Mouse (Mus musculus): ENCODE results near the gene Art3. TPM values are rescaled to one million over a fixed set of nuclear protein-coding genes. Genes with fewer than 3 reads are reported as not detected.

The Art3 gene
- polyA plus RNA-seq, 1 experiment from 2014 or later: 13.1 TPM

DNA sequence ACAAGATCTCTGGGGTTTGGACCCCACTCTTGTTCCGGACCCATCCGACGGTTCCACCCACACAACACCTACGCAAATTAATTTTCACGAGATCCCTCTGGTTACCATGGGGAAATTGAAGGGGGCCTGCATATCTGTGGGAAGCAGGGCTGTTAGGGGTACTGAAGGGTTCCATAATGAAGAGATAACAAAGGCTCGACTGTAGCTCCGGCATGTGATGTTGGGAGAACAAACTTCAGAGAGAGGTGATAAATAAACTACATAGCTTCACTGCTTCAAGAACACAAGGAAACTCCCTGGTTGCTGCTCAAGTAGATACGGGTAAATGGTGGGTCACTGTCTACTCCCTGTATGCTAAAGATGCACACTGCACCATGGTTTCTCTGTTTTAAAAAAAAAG is 106.9 kb downstream of the Art3 start:
- Histone ChIP-seq H3K36me3 (peaks cover 19% of the 10 kb centered on the region), H3K27me3 (no peaks in the 10 kb centered on the region), H3K4me2 (no peak overlapping the region), H3K4me3 (no peak overlapping the region), H3K9me3 (no peaks in the 10 kb centered on the region), H3K27ac (replicated peaks) (no peak overlapping the region), H3K4me1 (replicated peaks) (peaks cover 13% of the 10 kb centered on the region), H3K9ac (no peak overlapping the region)
- 87% methylated on average over 8 of the region's 8 CpGs for WGBS
- no peak for ATAC-seq (ENCODE audit: low read depth)

DNA sequence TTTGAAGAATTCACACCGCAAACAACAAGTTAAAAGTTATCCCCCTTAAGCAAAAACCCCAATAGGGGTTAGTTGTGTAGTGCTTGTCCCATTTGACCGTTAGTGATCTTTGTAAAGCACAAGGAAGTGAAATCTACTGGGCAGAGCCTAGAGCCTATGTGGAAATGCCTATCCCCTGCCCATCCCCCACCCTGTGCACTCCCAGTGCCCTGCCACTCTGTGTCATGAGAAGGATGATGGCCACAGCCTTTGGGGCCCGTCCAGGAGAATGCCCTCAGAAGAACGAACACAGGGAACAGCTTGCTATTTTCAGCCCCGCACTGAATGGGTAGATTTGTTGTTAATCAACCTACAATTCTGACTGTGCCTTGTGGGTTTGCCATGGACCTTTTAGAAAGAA is 109.9 kb downstream of the Art3 start:
- WGBS: 67% methylated on average over 5 of the region's 5 CpGs
- Histone ChIP-seq H3K9ac (no peak overlapping the region), H3K4me1 (replicated peaks) (no peaks in the 10 kb centered on the region), H3K27ac (replicated peaks) (no peak overlapping the region), H3K4me2 (no peak overlapping the region), H3K36me3 (peaks cover 47% of the 10 kb centered on the region), H3K4me3 (no peak overlapping the region), H3K27me3 (no peaks in the 10 kb centered on the region), H3K9me3 (no peaks in the 10 kb centered on the region)
- ATAC-seq (ENCODE audit: low read depth): no peak

DNA sequence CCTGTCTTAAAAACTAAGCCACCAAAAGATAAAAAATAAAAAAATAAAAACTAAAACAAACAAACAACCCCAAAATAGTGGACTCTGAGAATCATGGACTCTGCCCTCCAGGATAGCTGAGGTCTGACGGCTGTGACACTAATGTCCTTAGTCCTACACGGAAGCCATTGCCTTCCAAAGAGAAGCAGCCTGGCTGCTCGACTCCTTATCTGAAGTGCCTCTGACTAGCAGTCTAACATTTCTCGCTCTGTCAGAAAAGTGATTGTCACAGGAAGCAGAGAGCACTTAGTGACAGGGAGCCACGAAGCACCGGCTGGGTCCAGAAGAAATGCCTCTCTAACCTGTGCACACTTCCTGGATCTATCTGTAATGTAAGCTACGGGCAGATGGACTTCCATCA is 111.3 kb downstream of the Art3 start:
- no peak overlapping the region for H3K4me2 ChIP-seq
- WGBS: 93% methylated on average over 7 of the region's 7 CpGs
- H3K27me3 ChIP-seq: no peaks in the 10 kb centered on the region
- H3K36me3 ChIP-seq: peaks cover 62% of the 10 kb centered on the region
- H3K9ac ChIP-seq: no peak overlapping the region
- H3K4me1 ChIP-seq (replicated peaks): no peaks in the 10 kb centered on the region
- no peak overlapping the region for H3K4me3 ChIP-seq
- no peaks in the 10 kb centered on the region for H3K9me3 ChIP-seq
- no peak for ATAC-seq (ENCODE audit: low read depth)
- no peak overlapping the region for H3K27ac ChIP-seq (replicated peaks)

DNA sequence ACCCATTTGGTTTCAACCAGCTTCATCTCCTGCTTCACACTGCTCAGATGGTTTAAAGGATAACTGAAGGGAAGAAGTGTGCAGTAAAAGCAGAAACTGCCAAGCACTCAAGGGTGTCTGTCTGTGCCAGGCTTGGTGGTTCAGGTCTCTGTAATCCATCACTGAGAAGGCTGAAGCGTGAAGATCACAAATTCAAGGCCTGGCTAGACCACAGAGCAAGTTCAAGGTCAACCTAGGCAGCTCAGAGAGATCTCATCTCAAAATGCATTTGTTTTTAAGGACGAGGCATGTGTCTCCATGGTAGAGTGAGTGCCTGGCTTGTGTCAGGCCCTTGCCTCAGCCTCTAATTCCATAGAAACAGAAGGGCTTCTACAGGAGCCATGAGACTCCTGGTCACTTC is 113.4 kb downstream of the Art3 start:
- no peak overlapping the region for H3K4me3 ChIP-seq
- no peak overlapping the region for H3K27ac ChIP-seq (replicated peaks)
- H3K4me1 ChIP-seq (replicated peaks): no peaks in the 10 kb centered on the region
- H3K9ac ChIP-seq: no peak overlapping the region
- no peak for ATAC-seq (ENCODE audit: low read depth)
- WGBS: 93% methylated on average over 2 of the region's 2 CpGs
- no peak overlapping the region for H3K4me2 ChIP-seq
- H3K36me3 ChIP-seq: peaks cover 83% of the 10 kb centered on the region
- H3K9me3 ChIP-seq: no peaks in the 10 kb centered on the region
- no peaks in the 10 kb centered on the region for H3K27me3 ChIP-seq

DNA sequence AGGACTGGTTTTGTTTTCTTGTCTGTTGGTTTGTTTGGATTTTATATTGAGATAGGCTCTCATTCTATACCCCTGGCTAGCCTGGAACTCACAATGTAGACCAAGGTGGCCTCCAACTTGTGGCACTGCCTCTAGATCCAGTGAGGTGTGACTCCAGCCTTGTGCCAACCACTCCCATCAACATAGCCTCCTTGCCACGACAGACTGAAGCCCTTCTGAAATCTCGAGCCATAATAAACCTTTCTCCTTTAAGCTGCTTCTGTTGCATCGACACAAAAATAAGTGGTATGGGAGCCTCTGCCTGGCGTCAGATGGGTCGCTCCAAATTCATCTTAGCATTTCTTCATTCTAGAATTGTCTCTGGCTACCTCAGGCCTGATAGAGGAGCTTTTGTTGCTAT is 115.1 kb downstream of the Art3 start:
- no peak for ATAC-seq (ENCODE audit: low read depth)
- Histone ChIP-seq H3K36me3 (peaks cover 90% of the 10 kb centered on the region), H3K4me3 (no peak overlapping the region), H3K4me2 (no peak overlapping the region), H3K9me3 (no peaks in the 10 kb centered on the region), H3K9ac (no peak overlapping the region), H3K4me1 (replicated peaks) (no peaks in the 10 kb centered on the region), H3K27ac (replicated peaks) (no peak overlapping the region), H3K27me3 (no peaks in the 10 kb centered on the region)
- 91% methylated on average over 5 of the region's 5 CpGs for WGBS

DNA sequence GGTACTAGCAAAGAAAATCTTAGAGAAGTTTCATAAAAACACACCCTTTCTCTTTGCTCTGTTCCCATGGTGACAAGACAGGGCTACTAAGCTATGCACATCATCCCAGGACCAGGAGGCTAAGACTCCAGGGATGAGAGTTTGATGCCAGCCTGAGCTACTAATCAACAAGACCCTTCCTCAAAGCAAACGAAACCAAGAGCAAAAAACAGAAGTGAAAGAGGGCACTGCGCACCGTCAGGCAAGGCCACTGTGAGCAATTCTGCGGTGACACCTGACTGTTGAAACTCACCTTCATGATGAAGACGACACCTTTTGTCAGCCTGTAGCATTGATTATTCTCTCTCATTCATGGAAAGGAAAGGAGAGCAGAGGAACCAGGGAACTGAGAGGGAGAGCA is 121.2 kb downstream of the Art3 start:
- WGBS: 94% methylated on average over 5 of the region's 5 CpGs
- ATAC-seq (ENCODE audit: low read depth): no peak
- peaks cover 81% of the 10 kb centered on the region for H3K36me3 ChIP-seq

DNA sequence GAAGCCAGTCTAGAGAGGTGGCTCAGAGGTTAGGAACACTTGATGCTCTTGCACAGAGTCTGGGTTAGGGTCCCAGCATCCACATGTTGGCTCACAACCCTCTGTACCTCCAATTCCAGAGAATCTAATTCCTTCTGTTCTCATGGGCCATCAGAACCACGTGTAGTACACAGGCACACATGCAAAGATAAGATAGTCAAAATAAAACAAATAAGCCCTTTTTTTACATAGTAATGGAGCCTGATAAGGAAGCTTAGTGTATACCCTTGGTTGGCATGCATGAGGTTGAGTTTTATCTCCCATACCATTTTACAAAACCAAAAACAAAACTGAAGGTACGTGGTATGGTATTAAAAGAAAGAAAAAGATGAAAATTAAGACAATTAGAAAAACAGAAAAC is 125.8 kb downstream of the Art3 start:
- peaks cover 61% of the 10 kb centered on the region for H3K36me3 ChIP-seq

More for the DNA sequence above, 121.2 kb downstream of the Art3 start:
- H3K9me3 ChIP-seq: no peaks in the 10 kb centered on the region
- H3K4me1 ChIP-seq (replicated peaks): no peaks in the 10 kb centered on the region
- H3K9ac ChIP-seq: no peak overlapping the region
- no peak overlapping the region for H3K4me3 ChIP-seq
- H3K4me2 ChIP-seq: no peak overlapping the region
- no peaks in the 10 kb centered on the region for H3K27me3 ChIP-seq
- no peak overlapping the region for H3K27ac ChIP-seq (replicated peaks)

DNA sequence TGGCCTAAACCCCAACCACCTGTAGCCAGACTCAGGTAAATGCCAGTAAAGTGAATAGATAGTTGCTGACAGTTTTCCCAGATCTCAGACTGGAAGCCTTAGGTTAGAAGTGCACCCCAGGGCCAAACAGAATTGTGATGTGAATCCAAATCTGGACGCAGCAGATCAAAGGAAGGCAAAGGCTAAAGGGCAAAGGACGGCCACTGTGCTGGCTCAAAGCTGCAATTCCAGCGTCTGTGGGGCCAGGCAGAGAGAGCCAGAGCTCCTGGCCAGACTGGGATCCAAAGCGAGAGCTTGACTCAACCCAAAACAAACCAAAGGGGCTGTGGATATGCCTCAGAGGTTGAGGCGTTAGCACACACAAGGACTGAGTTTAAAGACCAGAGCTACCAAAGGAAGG is 127.1 kb downstream of the Art3 start:
- Histone ChIP-seq H3K4me1 (replicated peaks) (no peaks in the 10 kb centered on the region), H3K9me3 (no peaks in the 10 kb centered on the region), H3K4me2 (no peak overlapping the region), H3K36me3 (peaks cover 49% of the 10 kb centered on the region), H3K27ac (replicated peaks) (no peak overlapping the region), H3K9ac (no peak overlapping the region), H3K27me3 (no peaks in the 10 kb centered on the region), H3K4me3 (no peak overlapping the region)
- 50% methylated on average over 5 of the region's 5 CpGs for WGBS
- ATAC-seq (ENCODE audit: low read depth): no peak

More for the DNA sequence above, 125.8 kb downstream of the Art3 start:
- Histone ChIP-seq H3K4me2 (no peak overlapping the region), H3K27ac (replicated peaks) (no peak overlapping the region), H3K27me3 (no peaks in the 10 kb centered on the region), H3K4me1 (replicated peaks) (no peaks in the 10 kb centered on the region), H3K4me3 (no peak overlapping the region), H3K9ac (no peak overlapping the region), H3K9me3 (no peaks in the 10 kb centered on the region)
- ATAC-seq (ENCODE audit: low read depth): no peak
- 82% methylated on average over 2 of the region's 2 CpGs for WGBS

DNA sequence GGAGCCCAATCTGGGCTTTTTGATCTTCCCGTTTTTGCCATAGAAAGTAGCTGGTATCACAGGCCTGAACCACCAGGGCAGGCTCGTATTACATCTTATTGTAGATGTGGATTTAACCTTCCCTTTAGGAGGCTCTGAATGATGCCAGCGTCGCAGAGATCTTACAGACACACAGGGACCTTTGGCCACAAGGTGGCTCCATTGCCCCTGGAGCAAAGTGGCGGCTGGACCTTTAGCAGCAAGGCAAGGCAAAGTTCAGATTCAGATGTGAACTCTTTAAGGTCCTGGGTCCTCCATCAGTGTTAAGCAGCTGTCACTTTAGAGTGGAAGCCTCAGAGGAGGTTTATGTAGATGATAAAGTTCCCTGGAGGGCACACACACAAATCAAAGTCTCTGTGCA is 129.7 kb downstream of the Art3 start:
- no peak overlapping the region for H3K27ac ChIP-seq (replicated peaks)
- H3K9ac ChIP-seq: no peak overlapping the region
- no peak overlapping the region for H3K4me3 ChIP-seq
- no peaks in the 10 kb centered on the region for H3K9me3 ChIP-seq
- no peaks in the 10 kb centered on the region for H3K4me1 ChIP-seq (replicated peaks)
- WGBS: 20% methylated on average over 5 of the region's 5 CpGs
- no peak for ATAC-seq (ENCODE audit: low read depth)
- peaks cover 29% of the 10 kb centered on the region for H3K36me3 ChIP-seq
- H3K27me3 ChIP-seq: no peaks in the 10 kb centered on the region
- H3K4me2 ChIP-seq: no peak overlapping the region

Small RNAs within 50 kb of the gene (microRNA-seq; reads per million reads assigned to microRNA genes)
- gene Mir6415: not detected

Other genes with a start within 250 kb of the Art3 start
- 380 and 403 TPM in 2 replicates for gene G3bp2, start 248.1 kb upstream of the Art3 start, polyA plus RNA-seq (2015; fragmentation: Nextera tagmentation; extraction: Ambion mirVana)
- gene Uso1, start 193.9 kb upstream of the Art3 start, polyA plus RNA-seq (2015; fragmentation: Nextera tagmentation; extraction: Ambion mirVana): 45.7 and 49.3 TPM in 2 replicates
- gene U90926, start 116.4 kb upstream of the Art3 start, polyA plus RNA-seq (2015; fragmentation: Nextera tagmentation; extraction: Ambion mirVana): not detected in 2 replicates
- gene Ppef2, start 75.5 kb upstream of the Art3 start, polyA plus RNA-seq (2015; fragmentation: Nextera tagmentation; extraction: Ambion mirVana): 0.21 and 0.67 TPM in 2 replicates
- gene Naaa, start 53.7 kb upstream of the Art3 start, polyA plus RNA-seq (2015; fragmentation: Nextera tagmentation; extraction: Ambion mirVana): 14.3 and 14.6 TPM in 2 replicates
- gene Sdad1, start 21.3 kb upstream of the Art3 start, polyA plus RNA-seq (2015; fragmentation: Nextera tagmentation; extraction: Ambion mirVana): 26.1 and 28.2 TPM in 2 replicates
- not detected in 2 replicates for gene Cxcl9, start 3.7 kb upstream of the Art3 start, polyA plus RNA-seq (2015; fragmentation: Nextera tagmentation; extraction: Ambion mirVana)
- gene Cxcl10, start 17.1 kb downstream of the Art3 start, polyA plus RNA-seq (2015; fragmentation: Nextera tagmentation; extraction: Ambion mirVana): 1.0 TPM in 1 of 2 replicates, not detected in the other
- 43.7 and 50.4 TPM in 2 replicates for gene Nup54, start 103.4 kb downstream of the Art3 start, polyA plus RNA-seq (2015; fragmentation: Nextera tagmentation; extraction: Ambion mirVana)
- 18.8 and 18.9 TPM in 2 replicates for gene Scarb2, start 175.0 kb downstream of the Art3 start, polyA plus RNA-seq (2015; fragmentation: Nextera tagmentation; extraction: Ambion mirVana)
- 0.59 TPM in 1 of 2 replicates, not detected in the other for gene Fam47e, start 223.2 kb downstream of the Art3 start, polyA plus RNA-seq (2015; fragmentation: Nextera tagmentation; extraction: Ambion mirVana)